Mouse (Mus musculus): Measurements from ENCODE around the gene Fndc3b. TPM values are rescaled to one million over a fixed set of nuclear protein-coding genes. Genes with fewer than 3 reads are reported as not detected.

The Fndc3b gene
- polyA plus RNA-seq, 1 experiment: 13.2 TPM

- H3K27ac ChIP-seq (replicated peaks; ENCODE audit: low read depth, low read length): no peak overlapping the region
- H3K4me1 ChIP-seq (ENCODE audit: control insufficient read depth, insufficient read depth, insufficient read length, low read length): peaks cover 20% of the 10 kb centered on the region; the same call in 1 of the 2 replicates
- no peak overlapping the region for H3K4me3 ChIP-seq (ENCODE audit: insufficient read depth, low read depth, low read length)
Observed at GRCm38 (mm10) chr3:27695612-27696448, 15.3 kb downstream of the Fndc3b start.

DNA sequence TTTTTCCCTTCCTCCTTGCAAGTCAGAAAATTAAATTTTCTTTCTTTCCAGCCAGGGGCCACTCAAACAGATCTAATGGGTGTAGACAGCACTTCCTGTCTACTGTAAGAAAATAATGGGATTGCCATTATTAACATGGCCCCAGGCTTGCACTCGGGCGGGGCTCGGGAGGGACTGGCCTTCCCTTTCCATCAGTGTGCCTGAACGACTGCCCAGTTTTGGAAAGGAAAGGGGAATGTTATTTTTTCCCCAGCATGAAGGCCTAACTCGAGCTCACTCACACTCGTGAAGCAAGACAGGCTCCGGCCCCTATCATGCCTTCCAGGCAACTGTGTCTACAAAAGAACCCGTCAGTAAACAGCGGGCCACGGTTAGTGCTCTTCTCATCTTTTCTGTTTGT is 16.5 kb downstream of the Fndc3b start:
- peaks cover 26% of the 10 kb centered on the region for H3K4me1 ChIP-seq (ENCODE audit: control insufficient read depth, insufficient read depth, insufficient read length, low read length)
- no peak overlapping the region for H3K27ac ChIP-seq (replicated peaks; ENCODE audit: low read depth, low read length)
- no peak overlapping the region for H3K4me3 ChIP-seq (ENCODE audit: insufficient read depth, low read depth, low read length)

DNA sequence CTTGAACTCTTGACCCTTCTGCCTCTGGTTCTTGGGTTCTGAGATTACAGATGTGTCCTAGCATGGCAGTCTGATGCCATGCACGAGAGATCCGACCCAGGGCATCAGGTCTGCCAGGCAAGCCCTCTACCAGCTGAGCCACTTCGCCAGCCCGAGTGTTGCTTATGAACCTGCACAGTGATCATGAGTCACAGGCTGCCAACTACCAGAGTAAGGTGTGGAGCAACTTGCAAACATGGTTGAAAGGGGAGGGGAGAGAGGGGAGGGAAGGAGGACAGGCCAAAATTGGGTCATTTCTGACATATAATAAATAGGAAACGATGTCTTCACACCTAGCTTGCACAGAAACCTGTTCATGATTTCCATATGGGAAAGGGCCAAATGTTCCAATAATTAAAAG is 17.0 kb downstream of the Fndc3b start:
- H3K4me3 ChIP-seq (ENCODE audit: insufficient read depth, low read depth, low read length): no peak overlapping the region
- peaks cover 31% of the 10 kb centered on the region for H3K4me1 ChIP-seq (ENCODE audit: control insufficient read depth, insufficient read depth, insufficient read length, low read length)
- no peak overlapping the region for H3K27ac ChIP-seq (replicated peaks; ENCODE audit: low read depth, low read length)

DNA sequence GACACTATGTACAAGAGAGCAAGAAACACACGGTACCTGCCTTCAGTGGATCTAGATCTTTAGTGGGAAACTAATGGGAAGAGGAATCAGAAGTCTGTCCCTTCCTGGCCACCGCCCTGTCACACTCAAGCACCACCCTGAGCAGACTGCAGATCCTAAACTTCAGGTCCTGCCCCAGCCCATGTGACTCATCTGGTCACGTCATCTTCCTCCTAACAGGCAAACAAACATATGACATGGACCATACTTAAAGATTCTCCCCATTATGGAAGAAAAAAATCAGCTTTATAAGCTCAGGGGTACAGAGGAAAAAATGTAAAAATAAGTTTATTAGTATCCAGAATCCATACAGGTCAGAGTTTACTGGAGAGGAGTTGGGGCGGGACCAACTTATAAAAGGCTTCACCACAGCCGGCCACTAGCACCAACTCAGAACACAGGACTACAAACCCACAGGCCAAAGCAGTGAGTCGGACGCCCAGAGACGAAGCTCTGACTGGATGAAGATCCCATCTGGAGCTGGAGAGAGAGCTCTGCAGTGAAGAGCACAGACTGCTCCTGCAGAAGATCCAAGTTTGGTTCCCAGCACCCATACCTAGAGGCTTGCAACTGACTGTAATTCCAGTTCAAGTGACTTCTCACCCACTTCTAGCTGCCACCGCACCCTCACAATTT is 19.5 kb downstream of the Fndc3b start:
- Histone ChIP-seq H3K27ac (replicated peaks; ENCODE audit: low read depth, low read length) (0 out of 2 replicates have a peak overlapping the region, but pooled peaks have one; percentile 2), H3K4me1 (ENCODE audit: control insufficient read depth, insufficient read depth, insufficient read length, low read length) (peaks cover 36% of the 10 kb centered on the region), H3K4me3 (ENCODE audit: insufficient read depth, low read depth, low read length) (no peak overlapping the region)

DNA sequence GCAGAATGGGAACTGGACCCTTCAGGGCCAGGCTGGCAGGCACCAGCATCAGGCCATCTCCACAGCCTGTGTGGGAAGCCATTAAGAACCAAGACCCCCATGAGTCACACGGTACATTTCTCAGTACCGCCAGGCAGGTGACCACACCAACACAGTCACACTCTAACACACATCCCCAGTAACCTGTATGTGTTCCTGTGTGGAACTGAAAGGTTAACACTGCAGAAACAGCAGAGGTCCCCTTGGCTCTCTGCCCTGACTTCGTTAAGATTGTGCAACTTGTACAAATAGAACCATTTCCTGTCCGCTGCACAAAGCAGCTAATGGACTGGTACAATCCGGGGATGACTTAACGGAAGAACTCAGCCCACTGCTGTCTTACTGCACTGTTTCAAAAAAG is 21.1 kb downstream of the Fndc3b start:
- Histone ChIP-seq H3K4me3 (ENCODE audit: insufficient read depth, low read depth, low read length) (0 out of 2 replicates have a peak overlapping the region, but pooled peaks have one; percentile 26), H3K4me1 (ENCODE audit: control insufficient read depth, insufficient read depth, insufficient read length, low read length) (peaks cover 40% of the 10 kb centered on the region), H3K27ac (replicated peaks; ENCODE audit: low read depth, low read length) (peak overlapping the region; percentile 56)

DNA sequence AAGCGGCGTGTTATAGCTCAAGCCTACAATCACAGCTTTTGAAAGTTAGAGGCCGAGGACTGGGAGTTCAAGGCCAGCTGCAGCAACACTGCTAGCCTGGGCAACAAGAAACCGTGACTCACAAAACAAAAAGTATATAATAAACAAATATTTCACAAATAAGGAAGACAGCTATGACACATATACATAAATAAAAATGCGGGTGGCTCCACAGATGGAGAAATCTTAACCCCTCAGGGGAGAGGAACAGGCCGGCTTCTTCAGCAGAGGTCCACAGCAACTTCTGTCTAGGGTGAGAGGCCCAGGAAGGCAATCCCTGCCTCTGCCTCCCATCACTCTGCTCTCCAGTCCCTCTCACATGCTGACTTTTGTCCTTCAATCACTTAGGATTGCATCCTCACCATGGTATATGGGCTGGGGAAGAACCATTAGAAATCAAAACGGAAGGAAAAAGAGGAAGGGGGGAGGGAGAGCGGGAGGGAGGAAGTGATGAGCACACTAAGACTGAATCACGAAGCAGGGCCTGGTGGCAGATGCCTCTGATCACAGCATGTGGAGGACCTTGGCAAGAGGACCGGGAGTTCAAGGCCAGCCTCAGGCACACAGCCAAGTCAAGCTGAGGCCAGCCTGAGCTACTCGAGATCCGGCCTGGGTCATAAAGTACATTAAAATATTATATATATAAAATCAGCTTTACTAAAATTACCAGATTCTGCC is 21.8 kb downstream of the Fndc3b start:
- Histone ChIP-seq H3K4me3 (ENCODE audit: insufficient read depth, low read depth, low read length) (no peak overlapping the region), H3K27ac (replicated peaks; ENCODE audit: low read depth, low read length) (peak overlapping the region; percentile 11; the same call in 1 of the 2 replicates), H3K4me1 (ENCODE audit: control insufficient read depth, insufficient read depth, insufficient read length, low read length) (peaks cover 42% of the 10 kb centered on the region)

DNA sequence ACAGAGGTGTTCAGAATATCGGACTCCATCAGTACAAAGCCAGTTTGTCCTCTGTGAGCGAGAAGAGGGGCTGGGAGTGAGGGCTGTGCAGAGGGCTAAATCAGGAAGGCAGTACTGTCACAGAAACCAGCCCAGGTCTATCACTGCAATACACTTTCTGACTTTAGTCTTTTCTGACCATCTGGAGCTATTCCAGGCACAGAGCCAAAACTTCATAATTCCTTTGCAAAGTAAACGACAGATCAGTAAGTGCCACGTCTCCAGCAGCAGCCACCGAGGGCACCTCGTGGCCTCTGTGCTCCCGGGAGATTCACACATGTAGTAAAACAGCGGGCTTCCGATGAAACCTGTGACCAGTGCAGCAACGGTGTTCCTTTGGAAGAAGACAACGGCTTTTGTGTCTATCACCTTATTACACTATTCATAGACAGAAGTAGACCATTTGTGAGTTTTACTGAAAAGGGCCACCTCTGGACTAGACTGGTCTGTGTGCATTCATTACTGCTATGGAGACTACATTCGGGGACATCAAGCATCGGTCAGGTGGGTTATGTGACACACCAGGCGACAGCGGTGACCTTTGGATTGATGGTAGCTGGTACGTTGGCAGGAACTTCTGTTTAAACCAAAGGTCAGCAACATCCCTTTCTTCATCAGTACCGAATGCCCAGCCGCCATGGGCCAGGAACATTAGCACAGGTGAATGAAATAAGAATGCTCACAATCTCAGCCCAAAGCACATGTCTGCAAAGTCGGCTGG is 24.2 kb downstream of the Fndc3b start:
- Histone ChIP-seq H3K4me1 (ENCODE audit: control insufficient read depth, insufficient read depth, insufficient read length, low read length) (peaks cover 41% of the 10 kb centered on the region), H3K27ac (replicated peaks; ENCODE audit: low read depth, low read length) (no peak overlapping the region), H3K4me3 (ENCODE audit: insufficient read depth, low read depth, low read length) (no peak overlapping the region)

DNA sequence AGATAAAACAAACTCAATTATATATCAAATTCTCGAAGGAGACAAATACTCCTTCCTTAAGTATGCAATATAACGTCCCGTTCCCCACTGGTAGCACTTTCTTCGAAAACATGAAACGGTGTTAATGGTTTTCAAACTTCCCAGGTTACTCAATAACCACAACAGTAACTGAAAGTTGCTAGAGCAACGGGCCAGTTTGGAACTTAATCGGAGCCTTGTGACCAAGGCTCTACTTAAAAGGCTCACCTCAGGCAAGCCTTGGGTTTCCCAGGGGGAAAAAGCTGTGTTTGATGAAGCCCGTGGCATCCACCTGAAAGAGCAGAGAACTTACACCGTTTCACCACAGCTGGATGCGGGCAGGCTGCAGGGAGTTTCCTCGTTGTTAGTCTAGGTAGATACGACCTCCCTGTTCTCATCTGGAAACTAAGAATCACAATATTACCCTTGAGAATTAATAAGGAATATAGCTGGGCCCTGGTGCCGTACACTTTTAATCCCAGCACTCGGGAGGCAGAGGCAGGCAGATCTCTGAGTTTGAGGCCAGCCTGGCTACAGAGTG is 25.4 kb downstream of the Fndc3b start:
- Histone ChIP-seq H3K4me1 (ENCODE audit: control insufficient read depth, insufficient read depth, insufficient read length, low read length) (peaks cover 33% of the 10 kb centered on the region), H3K27ac (replicated peaks; ENCODE audit: low read depth, low read length) (no peak overlapping the region), H3K4me3 (ENCODE audit: insufficient read depth, low read depth, low read length) (no peak overlapping the region)

- no peak overlapping the region for H3K4me3 ChIP-seq (ENCODE audit: insufficient read depth, low read depth, low read length)
- peaks cover 28% of the 10 kb centered on the region for H3K4me1 ChIP-seq (ENCODE audit: control insufficient read depth, insufficient read depth, insufficient read length, low read length)
- H3K27ac ChIP-seq (replicated peaks; ENCODE audit: low read depth, low read length): no peak overlapping the region
Observed at GRCm38 (mm10) chr3:27685134-27685533, 26.0 kb downstream of the Fndc3b start.

GRCm38 (mm10) chr3:27683374-27683773 is 27.7 kb downstream of the Fndc3b start:
- no peak overlapping the region for H3K27ac ChIP-seq (replicated peaks; ENCODE audit: low read depth, low read length)
- H3K4me1 ChIP-seq (ENCODE audit: control insufficient read depth, insufficient read depth, insufficient read length, low read length): peaks cover 20% of the 10 kb centered on the region
- H3K4me3 ChIP-seq (ENCODE audit: insufficient read depth, low read depth, low read length): no peak overlapping the region

DNA sequence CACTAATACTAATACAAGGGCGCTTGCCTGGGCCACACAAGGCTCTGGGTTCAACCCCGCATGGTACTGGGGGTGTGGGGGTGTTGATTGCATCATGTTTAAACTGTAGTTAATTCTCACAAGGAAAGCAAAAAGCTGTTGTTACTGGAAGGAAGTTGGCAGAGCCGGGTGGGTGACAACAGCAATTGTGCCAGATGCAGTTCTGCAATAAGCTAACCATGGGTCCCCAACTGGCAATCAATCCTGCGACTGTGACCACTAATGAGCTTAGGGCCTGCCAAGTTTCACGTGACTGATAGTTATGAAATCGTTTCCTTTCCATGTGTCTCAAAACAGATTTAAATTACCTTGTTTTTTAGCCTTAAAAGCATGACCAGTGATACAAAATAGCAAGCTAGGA is 33.5 kb downstream of the Fndc3b start:
- peaks cover 17% of the 10 kb centered on the region for H3K4me1 ChIP-seq (ENCODE audit: control insufficient read depth, insufficient read depth, insufficient read length, low read length)
- no peak overlapping the region for H3K27ac ChIP-seq (replicated peaks; ENCODE audit: low read depth, low read length)
- no peak overlapping the region for H3K4me3 ChIP-seq (ENCODE audit: insufficient read depth, low read depth, low read length)

- H3K27ac ChIP-seq (replicated peaks; ENCODE audit: low read depth, low read length): no peak overlapping the region
- H3K4me1 ChIP-seq (ENCODE audit: control insufficient read depth, insufficient read depth, insufficient read length, low read length): peaks cover 17% of the 10 kb centered on the region
- H3K4me3 ChIP-seq (ENCODE audit: insufficient read depth, low read depth, low read length): no peak overlapping the region
Observed at GRCm38 (mm10) chr3:27673660-27674059, 37.4 kb downstream of the Fndc3b start.

DNA sequence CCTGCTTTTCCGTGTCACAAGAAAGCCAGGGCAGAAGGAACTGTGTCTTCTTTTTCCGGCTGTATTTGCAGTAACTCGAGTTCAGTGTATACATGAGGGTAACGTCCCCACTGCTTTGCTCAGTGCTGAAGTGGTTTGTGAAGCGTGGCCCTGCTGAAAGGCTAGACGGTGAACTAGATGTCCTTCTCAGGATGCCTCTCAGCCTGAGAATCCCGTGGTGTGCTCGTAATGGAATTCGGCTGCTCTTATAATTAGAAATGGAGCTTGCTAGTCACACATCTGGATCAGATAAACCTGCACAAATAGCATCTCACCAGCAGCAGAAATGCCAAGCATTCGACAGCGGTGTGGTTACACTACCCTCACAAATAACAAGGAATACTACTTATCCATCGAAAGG is 40.7 kb downstream of the Fndc3b start:
- Histone ChIP-seq H3K4me3 (ENCODE audit: insufficient read depth, low read depth, low read length) (no peak overlapping the region), H3K27ac (replicated peaks; ENCODE audit: low read depth, low read length) (no peak overlapping the region), H3K4me1 (ENCODE audit: control insufficient read depth, insufficient read depth, insufficient read length, low read length) (peaks cover 11% of the 10 kb centered on the region)

DNA sequence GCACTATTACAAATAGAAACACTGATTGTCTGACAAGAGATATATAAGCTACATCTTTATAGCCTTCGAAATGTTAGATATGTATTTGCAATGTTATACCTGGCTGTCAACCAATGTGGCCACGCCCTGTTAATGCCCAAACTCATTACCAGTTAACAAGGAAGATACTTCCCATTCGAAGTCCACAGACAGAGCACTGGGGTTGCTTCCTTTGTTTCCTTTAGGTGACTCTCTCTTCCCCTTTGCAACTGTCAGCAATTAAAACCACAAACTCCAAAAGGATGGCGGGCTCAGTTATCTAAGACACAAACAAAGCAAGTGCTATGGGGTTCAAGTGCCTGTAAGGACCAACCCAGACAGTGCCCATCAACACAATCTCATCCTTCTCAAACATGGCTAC is 43.8 kb downstream of the Fndc3b start:
- Histone ChIP-seq H3K27ac (replicated peaks; ENCODE audit: low read depth, low read length) (no peak overlapping the region), H3K4me1 (ENCODE audit: control insufficient read depth, insufficient read depth, insufficient read length, low read length) (peaks cover 21% of the 10 kb centered on the region), H3K4me3 (ENCODE audit: insufficient read depth, low read depth, low read length) (no peak overlapping the region)
